Mouse (Mus musculus): ENCODE measurements around the gene Zswim1. TPM values are rescaled to one million over a fixed set of nuclear protein-coding genes. Genes with fewer than 3 reads are reported as not detected.

The Zswim1 gene
- polyA plus RNA-seq, 3 experiments from 2014 or later, result 17.5 to 25.7 (median 22.5) TPM

DNA sequence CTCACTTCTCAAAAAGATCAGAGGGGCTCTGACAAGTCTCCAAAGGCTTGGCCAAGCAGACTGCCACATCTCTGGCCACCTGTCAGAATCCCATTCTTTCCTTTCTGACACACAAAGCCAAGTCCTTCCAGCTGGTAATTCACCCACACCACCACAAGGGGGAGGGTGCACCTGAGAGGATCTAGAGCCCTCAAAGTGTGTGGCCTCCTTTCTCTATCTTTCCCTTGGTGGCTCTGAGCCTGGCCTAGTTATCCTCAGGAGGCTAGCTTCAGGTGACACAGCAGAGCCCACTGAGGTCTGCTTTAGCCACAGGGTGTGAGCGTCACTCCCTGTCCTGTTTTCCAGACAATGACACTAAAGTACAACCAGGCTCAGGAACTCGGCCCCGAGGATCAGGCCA is 29.2 kb upstream of the Zswim1 start:
- peak; percentile 60 for ATAC-seq

DNA sequence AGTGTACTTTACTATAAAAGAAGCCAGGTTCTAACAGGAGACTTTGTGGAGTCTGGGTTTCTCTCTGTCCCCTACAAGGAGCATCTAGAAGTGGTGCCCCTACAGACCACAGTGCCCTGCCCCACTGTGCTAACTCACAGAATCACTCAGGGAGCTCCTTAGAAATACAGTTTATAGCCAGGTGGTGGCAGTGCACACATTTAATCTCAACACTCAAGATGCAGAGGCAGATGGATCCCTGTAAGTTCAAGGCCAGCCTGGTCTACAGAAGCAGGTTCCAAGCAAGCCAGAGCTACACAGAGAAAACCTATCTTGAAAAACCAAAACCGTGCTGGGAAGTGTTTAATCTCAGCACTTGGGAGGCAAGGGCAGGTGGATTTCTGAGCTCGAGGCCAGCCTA is 28.7 kb upstream of the Zswim1 start:
- ATAC-seq, result peak; percentile 27

- peak; percentile 65 for ATAC-seq
Measured at GRCm38 (mm10) chr2:164794293-164794692, 28.2 kb upstream of the Zswim1 start.

DNA sequence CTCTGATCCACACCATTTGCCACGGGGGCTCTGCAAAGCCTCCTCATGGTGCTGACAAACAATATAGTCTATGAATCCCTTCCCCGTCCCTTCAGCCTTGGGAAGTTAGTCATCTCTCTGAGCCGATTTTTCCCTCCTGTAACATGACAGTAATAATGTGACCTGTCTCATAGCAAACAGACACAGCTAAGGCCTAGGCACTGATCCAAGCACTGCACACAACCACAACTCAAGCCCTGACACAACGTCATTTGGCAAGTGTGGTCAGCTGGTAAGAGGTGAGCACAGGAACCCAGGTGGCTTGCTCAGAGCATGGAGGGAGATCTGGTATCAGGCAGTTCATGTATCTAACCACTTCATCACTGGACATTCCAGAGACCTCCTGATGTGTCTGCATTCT is 26.6 kb upstream of the Zswim1 start:
- ATAC-seq, result no peak

GRCm38 (mm10) chr2:164798554-164798953 is 23.9 kb upstream of the Zswim1 start:
- peak; percentile 41 for ATAC-seq

DNA sequence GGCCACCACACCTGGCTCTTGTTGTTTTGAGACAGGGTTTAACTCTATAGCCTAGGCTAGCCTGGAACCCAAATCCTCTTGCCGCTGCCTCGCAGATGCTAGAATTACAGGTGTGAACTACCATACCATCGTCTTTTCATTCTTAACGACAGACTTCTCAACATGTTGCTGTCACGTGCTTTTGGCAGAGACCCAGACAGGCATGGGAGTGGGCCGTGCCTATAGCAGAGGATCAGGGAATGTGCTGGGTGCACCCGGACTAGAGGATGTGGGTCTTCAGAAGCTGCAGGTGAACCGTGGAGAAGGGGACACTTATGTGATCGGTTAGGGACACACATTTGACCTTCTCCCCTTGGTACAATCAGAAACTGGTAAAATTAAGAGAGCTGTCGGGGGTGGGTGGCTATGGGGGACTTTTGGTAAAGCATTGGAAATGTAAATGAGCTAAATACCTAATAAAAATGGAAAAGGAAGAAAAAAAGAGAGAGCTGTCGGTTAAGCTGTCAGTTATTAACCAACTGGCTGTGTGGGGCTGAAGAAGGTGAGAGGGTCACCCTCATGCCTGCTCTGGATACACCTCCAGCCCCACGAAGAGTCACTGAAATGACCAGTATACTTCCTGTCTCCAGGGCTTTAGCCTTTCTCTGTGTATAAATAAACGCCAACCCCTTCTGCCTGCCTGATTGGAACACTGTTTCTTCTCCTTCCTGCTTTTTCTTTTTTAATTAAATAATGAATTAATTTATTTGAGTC is 22.1 kb upstream of the Zswim1 start:
- ATAC-seq, result no peak

- no peak for ATAC-seq
Measured at GRCm38 (mm10) chr2:164803201-164803920, 19.1 kb upstream of the Zswim1 start.

- no peak for ATAC-seq
Measured at GRCm38 (mm10) chr2:164803921-164804313, 18.6 kb upstream of the Zswim1 start.

GRCm38 (mm10) chr2:164804533-164805331 is 17.8 kb upstream of the Zswim1 start, which contains the start of the genes Acot8 and Zswim3:
Acot8 (minus strand) TSS chr2:164804882.
Zswim3 (plus strand) TSS chr2:164805098.
- ATAC-seq, result peak; percentile 97

GRCm38 (mm10) chr2:164805332-164805718 is 17.2 kb upstream of the Zswim1 start:
- peak; percentile 11 for ATAC-seq

DNA sequence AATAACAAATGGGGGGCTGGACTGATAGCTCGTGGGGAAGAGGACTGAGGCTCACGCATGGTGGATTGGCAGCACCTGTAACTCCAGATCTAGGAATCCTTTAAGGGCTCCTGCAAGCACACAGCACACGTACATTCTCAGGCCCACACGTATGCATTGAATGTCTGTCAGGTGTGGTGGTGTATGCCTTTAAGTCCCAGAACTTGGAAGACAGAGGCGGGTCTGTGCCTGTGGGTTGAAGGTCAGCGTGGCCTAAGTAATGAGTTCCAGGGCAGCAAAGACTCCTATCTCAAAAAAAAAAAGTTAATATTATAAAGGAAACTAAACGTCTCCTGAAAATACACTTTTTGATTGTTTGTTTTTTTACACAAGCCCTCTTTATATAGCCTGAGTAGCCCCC is 15.9 kb upstream of the Zswim1 start:
- no peak for ATAC-seq

DNA sequence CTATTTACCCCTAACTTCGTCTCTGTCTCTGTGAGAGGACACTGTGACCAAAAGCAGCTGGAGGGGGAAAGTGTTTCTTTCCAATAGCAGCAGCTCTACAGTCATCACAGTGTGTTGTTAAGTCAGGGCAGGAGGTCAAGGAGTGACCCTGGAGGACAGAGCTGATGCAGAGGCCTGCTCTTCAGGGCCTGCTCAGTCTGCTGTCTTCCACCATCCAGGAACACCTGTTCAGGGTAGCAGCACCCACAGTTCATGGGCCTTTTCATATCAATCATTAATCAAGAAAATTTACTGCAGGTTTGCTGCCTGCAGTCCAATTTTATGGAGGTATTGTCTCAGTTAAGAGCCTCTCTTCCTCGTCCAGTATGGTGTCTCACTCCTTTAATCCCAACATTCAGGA is 8.9 kb upstream of the Zswim1 start:
- ATAC-seq, result no peak

- ATAC-seq, result no peak
Measured at GRCm38 (mm10) chr2:164815348-164815747, 7.1 kb upstream of the Zswim1 start.

GRCm38 (mm10) chr2:164815821-164816220 is 6.7 kb upstream of the Zswim1 start:
- no peak for ATAC-seq

- no peak for ATAC-seq
Measured at GRCm38 (mm10) chr2:164817206-164817605, 5.3 kb upstream of the Zswim1 start.

GRCm38 (mm10) chr2:164817703-164818102 is 4.8 kb upstream of the Zswim1 start:
- no peak for ATAC-seq

GRCm38 (mm10) chr2:164821060-164821459 is 1.4 kb upstream of the Zswim1 start:
- no peak for ATAC-seq

GRCm38 (mm10) chr2:164823181-164823585 is 697 bp downstream of the Zswim1 start:
- ATAC-seq, result peak; percentile 6

DNA sequence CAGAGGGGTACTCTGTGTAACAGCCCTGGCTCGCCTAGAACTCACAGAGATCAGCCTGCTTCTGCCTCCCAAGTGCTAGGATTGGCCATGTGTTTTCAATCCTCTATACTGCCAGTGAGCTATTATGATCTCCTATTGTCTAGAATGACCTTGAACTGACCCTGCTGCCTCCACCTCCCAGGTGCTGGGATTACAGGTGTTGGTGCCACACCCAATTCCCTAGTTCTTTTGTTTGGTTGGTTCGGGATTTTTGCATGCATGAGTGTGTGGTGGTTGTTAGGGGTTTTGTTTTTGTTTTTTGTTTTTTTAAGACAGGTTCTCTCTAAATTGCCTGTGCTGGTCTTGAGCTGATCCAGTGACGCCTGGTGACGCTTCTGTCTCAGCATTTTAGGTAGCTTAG is 1.5 kb downstream of the Zswim1 start:
- no peak for ATAC-seq

DNA sequence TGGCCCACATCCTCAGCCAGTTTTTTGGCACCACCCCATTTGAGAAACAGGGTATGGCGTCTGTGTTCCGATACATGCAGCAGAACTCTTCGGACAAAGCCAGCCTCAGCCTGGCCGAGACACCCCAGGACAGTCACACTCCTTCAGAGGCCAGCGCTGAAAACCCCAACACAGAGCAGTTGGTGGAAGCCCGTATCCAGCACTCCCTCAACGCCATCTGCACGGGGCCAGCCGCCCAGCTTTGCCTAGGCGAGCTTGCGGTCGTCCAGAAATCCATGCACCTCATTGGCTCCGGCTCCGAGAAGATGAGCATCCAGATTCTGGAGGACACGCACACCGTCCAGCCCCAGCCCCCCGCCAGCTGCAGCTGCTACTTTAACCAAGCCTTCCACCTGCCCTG is 3.0 kb downstream of the Zswim1 start:
- no peak for ATAC-seq

- no peak for ATAC-seq
Measured at GRCm38 (mm10) chr2:164827146-164827850, 4.8 kb downstream of the Zswim1 start.

GRCm38 (mm10) chr2:164828437-164828836 is 6.0 kb downstream of the Zswim1 start, which contains the start of gene Spata25:
Spata25 (minus strand) TSS chr2:164828537.
- ATAC-seq, result no peak

Data from inflammation-experienced regulatory T-cells, adult 6 months (primary cell).